Mouse (Mus musculus): ENCODE results near the gene Apex2.
"Not testable (repeated sequence)": the region's sequence is repeated elsewhere in the genome, so short reads cannot be mapped to it uniquely, and the experiment has no call there.

Apex2 gene

GRCm38 (mm10) chrX:150508696-150509095 lies 81.0 kb downstream of the Apex2 start:
- DNase-seq (ENCODE audit: extremely low spot score, low read depth, low spot score) = no peak

- not testable (repeated sequence) for DNase-seq (ENCODE audit: extremely low spot score, low read depth, low spot score)
Measured at GRCm38 (mm10) chrX:150487811-150488210, 101.9 kb downstream of the Apex2 start.

- DNase-seq (ENCODE audit: extremely low spot score, low read depth, low spot score) = not testable (repeated sequence)
Measured at GRCm38 (mm10) chrX:150486314-150487030, 103.2 kb downstream of the Apex2 start.

- peak; percentile 89 for DNase-seq (ENCODE audit: extremely low spot score, low read depth, low spot score)
Measured at GRCm38 (mm10) chrX:150477854-150478780, 111.6 kb downstream of the Apex2 start.

- no peak for DNase-seq (ENCODE audit: extremely low spot score, low read depth, low spot score)
Measured at GRCm38 (mm10) chrX:150471416-150471815, 118.3 kb downstream of the Apex2 start.

Data from hindlimb bud, embryonic 11.5 days (tissue).